Mouse (Mus musculus): ENCODE results near the gene Csk.

GRCm38 (mm10) chr9:57668277-57668676 lies 14.8 kb upstream of the Csk start:
- TF ChIP-seq POLR2A (IDR thresholded peaks at IDR 0.05; ENCODE audit: low read depth, low read length) = no peak
- no peak for TF ChIP-seq CTCF (conservative IDR thresholded peaks at IDR 0.05; ENCODE audit: insufficient read depth, insufficient read length, low read depth, low read length)

Measured in kidney, adult 2 months (tissue).